Mouse (Mus musculus) cerebellum, postnatal 10 days (tissue): Measurements from ENCODE around the gene Calhm1.
"Not testable (repeated sequence)": the region's sequence is repeated elsewhere in the genome, so short reads cannot be mapped to it uniquely, and the experiment has no call there.

Experiments used
- DNase-seq, 2 experiments: peaks; one replicate each; pipeline ENCODE4 v3.0.0; 2021; ENCODE audit warnings: mixed read lengths in 2 of 2

The Calhm1 gene

DNA sequence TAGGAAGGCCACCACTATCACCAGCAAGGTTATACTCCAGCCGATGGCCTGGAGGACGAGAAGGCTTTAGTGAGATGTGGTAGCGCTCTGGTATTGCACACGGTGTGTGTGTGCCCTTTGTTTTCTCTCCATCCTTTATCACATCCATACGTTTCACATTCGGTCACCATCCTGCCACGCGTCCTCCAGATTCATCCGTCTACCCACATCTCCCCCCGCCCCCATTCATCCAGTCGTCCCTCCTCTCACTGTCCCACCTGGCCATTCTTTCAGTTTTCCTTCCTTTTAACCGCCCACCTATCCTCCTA is 8.0 kb upstream of the Calhm1 start:
- DNase-seq = no peak

DNA sequence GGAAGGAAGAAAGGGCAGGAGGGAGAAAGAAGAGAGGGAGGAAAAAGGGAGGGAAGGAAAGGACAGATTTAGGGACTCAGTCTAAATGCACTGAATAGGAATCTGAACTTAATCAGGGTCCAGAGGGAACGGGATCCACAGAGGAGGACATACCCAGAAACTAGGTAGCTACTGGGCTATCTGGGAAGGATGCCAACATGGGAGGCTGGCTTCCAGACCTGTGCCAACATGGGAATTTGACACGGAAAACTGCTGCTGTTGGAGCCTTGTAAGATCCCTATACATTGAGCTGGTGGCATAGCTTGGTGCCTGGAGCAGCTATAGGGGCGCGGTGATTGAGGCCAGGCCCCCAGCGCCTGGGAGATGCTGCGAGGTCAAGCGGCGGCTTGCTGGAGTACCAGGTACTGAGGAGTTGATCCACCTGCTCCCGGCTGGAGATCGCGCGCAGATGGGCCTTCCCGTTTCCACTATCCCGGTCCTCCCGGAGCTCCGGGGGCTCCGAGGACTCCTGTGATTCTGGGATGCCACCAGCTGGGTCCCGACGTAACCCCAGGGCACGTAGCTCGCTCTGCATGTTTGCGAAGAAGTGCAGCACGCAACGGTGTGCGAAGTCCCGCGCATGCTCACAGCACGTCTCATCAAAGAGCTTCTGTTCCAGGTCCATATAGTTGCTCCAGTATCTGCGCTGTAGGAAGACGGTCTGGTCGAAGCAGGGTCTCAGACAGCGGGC is 7.4 kb upstream of the Calhm1 start:
- peak; percentile 65 to 78 for DNase-seq

DNA sequence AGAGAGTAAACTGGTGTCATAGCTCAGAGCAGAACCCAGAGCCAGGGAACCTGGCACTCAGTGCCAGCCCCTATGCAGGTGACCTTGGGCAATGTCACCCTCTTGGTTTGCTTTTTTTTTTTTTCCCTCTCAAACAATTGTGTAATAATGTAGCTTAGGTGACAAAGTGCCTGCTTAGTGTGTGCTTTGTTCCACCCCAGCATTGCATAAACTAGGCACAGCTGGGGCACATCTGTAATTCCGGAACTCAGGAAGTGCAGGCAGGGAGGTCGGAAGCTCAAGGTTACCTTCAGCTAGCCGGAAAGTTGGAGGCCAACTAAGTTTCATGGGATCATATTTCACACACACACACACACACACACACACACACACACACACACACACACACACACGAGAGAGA is 5.8 kb upstream of the Calhm1 start:
- no peak for DNase-seq

DNA sequence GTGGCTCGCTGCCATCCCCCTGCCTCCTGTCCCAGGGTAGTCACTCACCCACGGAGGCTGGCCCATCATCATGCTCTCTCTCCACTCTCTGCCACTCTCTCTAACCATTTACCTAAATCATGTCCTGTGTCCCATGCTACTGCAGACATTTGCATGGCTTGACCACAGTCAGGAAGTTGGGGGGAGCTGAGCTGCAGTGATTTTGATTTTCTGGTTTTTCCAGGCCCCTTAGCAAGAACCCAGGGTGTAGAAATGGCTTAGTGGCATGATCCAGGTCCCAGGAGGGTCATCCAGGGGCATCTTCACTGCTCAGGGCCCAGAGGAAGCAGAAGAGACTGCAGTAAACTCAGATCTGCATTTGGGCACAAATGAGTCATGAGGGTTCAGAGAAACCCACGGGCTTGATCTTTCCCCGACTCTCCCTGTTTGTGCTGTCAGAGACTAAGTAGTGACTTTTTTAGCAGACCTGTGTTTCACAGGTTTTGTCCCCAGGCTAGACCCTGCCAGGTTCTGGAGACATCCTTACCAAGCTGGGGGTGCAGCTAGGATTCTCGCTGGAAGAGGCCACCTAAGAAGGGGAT is 4.3 kb upstream of the Calhm1 start:
- no peak for DNase-seq

DNA sequence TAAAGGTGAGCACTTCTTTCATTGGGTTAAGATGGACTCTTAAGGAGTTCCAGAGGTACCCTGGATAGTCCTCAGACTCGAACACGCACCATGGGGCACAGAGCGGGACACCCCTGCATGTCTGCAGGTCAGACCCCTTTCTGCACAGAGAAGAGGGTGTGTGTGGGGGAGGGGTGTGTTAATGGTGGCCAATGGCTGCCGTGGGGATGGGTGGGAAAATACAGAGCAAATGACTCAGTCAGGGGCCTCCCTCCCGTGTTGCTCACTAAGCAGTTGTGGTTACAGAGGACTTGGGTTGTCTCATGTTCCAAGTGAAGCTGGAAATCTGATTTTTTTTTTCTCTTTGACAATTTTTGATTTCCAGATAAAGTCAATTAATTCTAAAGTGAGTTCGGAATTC is 1.6 kb downstream of the Calhm1 start:
- no peak for DNase-seq

DNA sequence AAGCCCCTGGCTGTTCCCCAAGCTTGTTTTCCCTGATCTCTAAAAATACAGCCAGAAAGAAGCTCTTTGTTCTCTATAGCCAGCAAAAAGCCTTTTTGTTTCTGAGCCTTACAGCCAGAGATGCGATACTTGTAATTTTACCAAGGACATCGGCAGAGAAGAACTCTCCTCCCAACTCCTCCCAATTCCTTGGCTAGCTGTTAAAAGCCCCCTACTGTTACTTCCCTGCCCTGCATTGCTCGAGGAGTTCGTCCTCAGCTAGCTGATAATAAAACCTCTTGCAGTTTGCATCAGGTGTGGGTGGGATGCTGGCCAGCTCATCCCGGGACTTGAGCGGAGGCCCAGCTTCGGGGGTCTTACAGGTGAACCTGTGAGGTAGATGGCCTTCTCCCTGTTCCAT is 4.4 kb downstream of the Calhm1 start:
- DNase-seq = not testable (repeated sequence)

DNA sequence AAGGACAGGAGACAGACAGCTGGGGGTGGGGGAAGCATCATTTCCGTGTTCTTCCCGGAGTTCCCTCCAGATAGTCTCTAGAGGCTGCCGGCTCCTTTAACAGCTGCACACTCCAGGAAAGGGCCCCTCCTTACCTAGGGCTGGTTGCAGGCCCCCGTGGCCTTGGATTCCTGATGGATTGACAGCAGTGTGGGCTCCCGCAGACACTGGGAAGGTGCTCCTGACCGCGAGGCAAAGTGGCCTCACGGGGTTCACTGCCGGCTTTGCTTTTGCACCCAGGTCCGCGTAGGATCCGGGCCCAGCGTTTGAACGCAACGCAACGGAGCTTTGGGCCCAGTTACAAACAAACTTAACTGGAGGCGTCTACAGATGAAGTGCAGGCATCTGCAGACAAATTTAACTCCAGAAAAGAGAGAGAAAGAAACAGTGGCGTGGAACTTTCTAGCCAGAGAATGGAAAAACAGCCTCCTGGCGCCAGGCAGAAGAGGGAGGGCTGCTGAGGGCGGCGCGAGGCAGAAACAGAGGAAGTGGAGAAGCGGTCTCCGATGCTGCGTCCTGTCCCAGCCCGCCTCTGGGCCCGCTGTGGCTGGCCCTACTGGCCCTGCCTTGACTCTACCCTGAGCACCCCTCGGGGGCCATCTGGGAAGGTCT is 6.2 kb downstream of the Calhm1 start, which contains the start of gene Calhm2:
Gene Calhm2, minus strand, starts transcription at position 524 of the 651 bp plus-strand sequence.
- peak; percentile 34 to 37 for DNase-seq

DNA sequence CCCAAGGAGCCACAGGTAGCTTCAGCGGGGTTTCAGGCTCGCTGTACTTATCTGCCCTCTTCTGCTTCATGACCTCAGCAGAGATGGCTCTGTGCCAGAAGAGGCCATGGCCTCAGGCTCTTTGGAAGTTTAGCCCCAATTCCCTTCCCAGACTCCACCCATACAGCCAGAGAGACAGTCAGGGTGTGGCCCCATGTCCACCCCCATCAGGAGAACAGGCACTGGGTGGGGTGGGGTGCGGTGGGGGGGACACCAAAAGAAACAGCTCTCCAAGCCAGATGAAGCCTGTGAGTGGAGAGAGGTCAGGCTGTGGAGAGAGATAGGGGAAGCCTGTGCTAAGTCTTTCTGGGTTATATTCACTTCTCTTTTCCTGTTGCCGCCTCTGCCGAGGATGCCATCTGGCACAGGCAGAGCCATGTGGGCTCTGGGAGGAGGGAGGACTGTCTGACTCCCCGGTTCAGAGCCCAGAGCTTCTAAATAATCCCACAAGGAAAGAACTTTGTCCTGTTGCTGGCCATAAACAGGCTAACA is 6.9 kb downstream of the Calhm1 start:
- DNase-seq = peak; percentile 40 to 50

DNA sequence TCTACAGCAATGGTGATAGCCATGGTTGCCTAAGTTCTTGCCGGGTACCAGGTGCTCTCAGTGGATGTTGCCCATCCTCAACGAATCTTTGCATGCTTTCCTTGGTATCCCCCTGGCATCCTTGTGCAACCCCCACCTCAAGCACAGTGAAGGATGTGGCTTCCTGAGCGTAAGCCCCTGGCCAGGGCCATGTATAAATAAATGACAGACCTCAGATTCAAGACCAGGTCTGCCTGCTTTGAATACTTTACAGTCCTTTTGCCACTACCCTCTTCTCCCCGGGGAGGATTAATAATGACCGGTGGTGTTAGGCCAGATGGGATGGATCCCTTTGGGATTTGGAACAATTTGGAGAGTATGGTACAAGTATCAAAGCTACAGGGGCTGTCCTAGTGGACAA is 7.9 kb downstream of the Calhm1 start:
- DNase-seq = no peak

DNA sequence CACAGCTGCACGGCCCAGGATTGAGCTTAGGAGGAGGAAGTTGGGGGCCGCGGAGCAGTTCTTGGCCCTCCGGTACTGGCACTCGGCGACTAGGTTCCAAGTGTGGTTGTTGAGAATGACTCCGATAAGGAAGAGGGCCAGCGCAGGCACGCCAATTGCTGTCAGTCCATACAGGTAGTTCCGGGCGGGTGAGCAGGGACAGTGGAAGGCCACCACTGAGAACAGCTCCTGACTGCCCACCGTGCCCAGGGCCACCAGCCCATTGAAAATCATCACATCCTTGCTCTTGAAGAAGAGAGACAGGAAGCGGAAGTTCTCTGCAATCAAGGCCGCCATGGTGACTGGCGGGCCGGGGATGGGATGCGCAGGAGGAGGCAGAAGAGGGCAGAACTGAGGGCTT is 8.5 kb downstream of the Calhm1 start:
- no peak for DNase-seq

DNA sequence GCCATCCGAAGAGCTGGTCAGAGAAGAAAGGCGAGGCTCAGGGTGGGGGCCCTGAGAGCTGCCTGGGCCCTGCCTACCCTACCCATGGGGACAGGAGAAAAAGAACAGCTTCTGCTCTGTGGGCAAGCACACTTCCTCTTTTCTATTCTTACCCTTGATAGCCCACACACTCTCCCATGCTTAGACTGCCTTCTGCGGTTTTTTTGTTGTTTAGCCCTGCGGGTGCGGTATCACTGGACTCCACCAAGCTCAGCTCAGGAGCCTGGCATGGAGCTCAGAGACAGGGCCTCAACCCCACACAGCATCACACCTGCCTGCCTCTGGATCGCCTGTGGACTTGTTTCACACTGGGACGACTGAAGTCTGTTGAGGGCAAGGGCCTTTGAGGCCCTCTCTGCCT is 10.9 kb downstream of the Calhm1 start:
- DNase-seq = no peak

DNA sequence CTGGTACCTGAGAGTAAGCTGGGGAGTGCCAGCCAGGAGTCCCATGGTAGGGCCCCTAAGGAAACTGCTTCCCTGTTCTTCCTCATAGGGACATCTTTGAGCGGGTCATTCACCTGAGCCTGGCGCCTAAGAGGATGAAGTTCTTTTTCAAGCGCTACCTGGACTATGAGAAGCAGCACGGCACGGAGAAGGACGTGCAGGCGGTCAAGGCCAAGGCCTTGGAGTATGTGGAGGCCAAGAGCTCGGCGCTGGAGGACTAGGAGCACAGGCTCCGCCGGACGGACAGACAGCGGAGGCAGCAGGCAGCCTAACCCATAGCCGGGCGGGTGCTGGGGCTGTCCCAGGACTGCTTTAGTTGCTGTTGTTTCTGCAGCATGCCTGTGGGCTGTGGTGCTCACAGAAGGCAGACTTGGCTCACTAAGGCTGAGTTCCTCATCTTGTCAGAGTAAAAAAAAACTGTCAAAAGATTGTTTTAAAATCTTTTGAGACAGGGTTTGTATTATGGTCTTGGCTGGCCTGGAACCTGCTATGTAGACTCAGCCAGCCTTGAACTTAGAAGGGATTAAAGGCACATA is 13.4 kb downstream of the Calhm1 start:
- no peak for DNase-seq

DNA sequence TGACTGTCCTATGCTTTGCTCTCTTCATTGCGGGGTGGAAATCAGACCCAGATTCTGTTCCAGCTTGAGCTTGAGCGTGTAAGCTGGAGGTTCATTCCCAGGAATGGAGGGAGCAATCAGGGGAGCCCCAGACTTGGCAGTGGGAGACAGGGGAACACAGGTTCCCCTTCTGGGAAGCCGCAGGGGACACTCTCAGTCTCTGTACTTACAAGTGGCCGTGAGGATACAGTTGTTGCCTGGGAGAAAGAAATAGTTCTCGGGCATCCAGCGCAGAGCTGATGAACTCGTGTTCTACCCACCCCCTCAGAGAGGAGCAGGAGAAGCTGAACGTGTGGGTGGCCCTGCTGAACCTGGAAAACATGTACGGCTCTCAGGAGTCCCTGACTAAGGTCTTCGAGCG is 15.2 kb downstream of the Calhm1 start:
- no peak for DNase-seq

DNA sequence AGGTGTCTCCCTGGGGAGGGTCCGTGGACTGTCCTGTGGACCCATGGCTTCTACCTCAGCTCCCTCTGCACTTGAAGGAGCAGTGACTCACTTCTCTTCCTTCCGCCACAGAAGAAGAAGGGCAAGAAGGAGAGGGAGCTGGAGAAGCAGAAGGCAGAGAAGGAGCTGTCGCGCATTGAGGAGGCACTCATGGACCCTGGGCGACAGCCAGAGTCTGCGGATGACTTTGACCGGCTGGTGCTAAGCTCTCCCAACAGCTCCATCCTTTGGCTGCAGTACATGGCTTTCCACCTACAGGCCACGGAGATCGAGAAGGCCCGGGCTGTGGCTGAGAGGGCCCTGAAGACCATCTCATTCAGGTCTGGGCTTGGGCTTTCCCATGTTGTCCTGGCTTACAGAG is 15.9 kb downstream of the Calhm1 start:
- DNase-seq = no peak

DNA sequence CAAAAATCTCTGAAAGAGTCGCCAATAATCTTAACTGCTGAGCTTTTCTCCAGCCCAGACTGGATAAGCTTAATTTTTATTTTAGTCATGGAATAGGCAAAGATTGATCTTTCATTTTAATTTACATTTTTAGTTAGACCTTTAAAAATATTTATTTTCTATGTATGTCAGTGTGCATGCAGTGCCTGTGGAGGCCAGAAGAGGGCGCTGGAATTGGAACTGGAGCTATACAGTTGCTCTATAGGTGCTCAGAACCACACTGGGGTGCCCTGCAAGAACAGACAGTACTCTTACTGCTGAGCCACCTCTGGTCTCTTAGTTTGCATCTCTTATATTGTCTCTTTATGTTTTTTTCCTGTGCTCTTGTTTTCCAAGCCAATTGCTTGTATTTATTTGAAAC is 21.3 kb downstream of the Calhm1 start:
- DNase-seq = peak; percentile 61 to 73

DNA sequence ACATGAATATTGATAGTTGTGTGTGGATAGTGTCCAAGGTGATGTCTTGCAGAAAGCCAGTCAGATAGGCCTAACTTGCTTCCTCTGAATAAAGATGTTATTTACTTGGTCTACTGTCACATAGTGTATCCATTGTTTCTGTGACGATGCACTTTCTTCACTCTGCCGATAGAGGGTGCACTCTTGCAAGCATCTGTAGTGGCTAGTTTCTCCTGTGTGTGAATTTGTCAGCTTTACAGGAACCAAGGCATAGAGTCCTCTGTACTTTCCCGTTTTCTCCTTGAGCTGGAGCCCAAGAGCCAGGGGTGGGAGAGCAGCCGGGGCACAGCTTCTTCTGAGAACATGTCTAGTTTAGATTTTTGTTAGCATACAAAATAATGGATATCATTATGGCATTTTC is 23.0 kb downstream of the Calhm1 start:
- DNase-seq = peak; percentile 35 to 57

DNA sequence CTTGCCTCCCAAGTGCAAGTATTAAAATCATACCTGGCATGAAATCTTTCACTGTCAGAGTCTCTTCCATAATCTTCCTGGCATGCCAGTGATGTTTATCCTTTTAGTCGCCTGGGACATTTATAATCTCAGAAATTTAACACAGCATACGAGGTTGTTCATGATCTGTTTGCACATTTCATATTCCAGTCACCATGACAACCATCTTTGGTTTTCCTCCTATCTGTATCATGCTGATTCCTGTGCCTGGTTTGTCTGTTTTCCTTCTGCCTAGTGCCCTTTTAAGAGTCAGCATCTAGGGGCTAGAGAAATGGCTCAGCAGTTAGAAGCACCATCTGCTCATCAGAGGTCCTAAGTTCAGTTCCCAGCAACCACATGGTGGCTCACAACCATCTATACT is 25.4 kb downstream of the Calhm1 start:
- no peak for DNase-seq

DNA sequence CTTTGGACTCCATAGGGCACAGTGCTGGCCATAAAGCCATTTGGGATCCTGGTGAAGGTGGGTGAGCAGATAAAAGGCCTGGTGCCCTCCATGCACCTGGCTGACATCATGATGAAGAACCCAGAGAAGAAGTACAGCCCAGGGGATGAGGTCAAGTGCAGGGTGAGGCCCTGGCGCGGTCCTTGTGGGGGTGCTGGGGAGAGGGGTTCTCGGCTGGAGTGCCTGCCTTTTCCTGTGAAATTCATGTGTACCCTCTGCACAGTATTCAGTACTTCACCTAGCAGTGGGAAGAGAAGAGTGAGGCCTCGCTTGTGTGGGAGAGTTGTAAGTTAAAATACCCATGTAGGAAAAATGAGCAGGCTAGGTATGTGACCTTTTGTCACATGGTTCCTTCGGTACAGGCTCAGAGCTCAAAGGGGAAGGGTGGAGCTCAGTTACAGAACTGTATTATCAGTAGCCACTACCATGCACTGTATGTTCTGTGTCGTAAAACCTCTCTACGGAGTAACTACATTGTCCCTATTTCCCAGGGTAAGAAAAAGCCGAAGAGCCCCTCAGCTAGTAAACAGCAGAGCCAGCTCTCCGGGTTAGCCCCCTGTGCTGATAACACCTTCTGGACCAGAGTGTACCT is 39.3 kb downstream of the Calhm1 start:
- no peak for DNase-seq

DNA sequence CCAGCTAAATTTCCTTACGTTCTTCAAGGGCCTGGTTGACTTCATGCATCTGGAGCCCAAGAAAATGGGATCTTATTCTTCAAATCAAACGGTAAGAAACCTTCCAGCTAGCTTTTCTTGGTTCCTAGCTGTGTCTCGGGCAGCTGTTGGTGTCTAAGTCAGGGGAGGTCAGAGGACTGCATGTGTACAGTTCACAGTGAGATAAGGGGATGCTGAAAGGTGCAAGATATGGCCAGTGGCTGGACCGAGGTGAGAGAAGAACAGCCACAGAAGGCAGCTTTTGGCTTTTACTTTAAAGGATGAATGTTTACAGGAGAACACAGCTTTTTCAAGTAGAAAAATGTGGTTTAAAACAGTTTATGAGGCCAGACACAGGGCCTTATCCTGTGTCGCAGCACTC is 43.0 kb downstream of the Calhm1 start:
- DNase-seq = no peak
